Mouse (Mus musculus) liver, embryonic 14.5 days (tissue): ENCODE measurements around the gene Atp5f1.

ENCODE experiments used
- CTCF ChIP-seq: IDR thresholded peaks from 2 replicates; pipeline ENCODE4 v1.5.1; 2016; ENCODE audit warnings: antibody characterized with exemption, low read depth, control low read depth
- EP300 ChIP-seq: IDR thresholded peaks from 2 replicates; pipeline ENCODE4 v1.6.1; 2016; ENCODE audit warnings: antibody characterized with exemption, low read depth

GRCm38 (mm10) chr3:105929821-105930220 lies 30.1 kb downstream of the Atp5f1 start:
- TF ChIP-seq CTCF, result no peak
- TF ChIP-seq EP300, result no peak
